In the genomic region with DNA sequence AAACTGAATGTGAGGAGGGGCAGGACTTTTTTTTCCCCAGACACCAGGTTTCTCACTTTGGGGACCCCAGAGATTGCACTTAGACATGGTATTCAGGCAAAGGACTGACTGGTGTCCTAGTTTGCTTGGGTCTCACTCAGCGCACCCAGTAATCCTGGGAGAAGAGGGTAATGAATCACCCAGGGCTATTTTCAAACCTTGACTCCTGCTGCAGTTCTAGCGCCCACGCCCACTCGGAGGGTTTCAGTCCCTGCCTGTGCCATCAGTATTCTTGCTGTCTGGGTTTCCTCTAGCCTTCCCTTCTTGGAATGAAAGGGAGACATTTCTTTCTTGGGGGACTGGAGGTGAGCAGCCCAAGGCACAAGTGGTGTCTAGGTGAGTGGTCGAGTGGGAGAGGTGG, we compare ENCODE assay signal across 9 mouse cellular contexts. TPM values are rescaled to one million over a fixed set of nuclear protein-coding genes. Genes with fewer than 3 reads are reported as not detected.
A peak's percentile ranks its signal among the peaks of the same experiment; 100 is the strongest.
DNase-seq lines count a peak whose midpoint lies in the region; ATAC-seq and TF ChIP-seq lines count a peak whose summit lies in the region.
"Had no signal": no experiment of that assay in that cellular context is flagged by ENCODE, and none has a peak within 500 bp of the region (broad histone marks: within the 10 kb centered on the region; RNA-seq: fewer than 3 reads in every experiment).

No protein-coding gene starts in this region.

- 42% methylated on average over 5 of the region's 5 CpGs for WGBS in heart, embryonic 15.5 days
- WGBS in lung, postnatal 0 days: 77% methylated on average over 5 of the region's 5 CpGs
- 78% methylated on average over 4 of the region's 5 CpGs for WGBS in embryonic facial prominence, embryonic 14.5 days
- WGBS in liver, postnatal 0 days (ENCODE audit: insufficient replicate concordance): 73% methylated on average over 5 of the region's 5 CpGs

- H3K27ac ChIP-seq in heart, embryonic 15.5 days: no peak overlapping the region
- no peak overlapping the region for H3K27ac ChIP-seq in lung, postnatal 0 days (ENCODE audit: low read length)
- H3K27ac ChIP-seq in embryonic facial prominence, embryonic 14.5 days (replicated peaks; ENCODE audit: low read depth, low read length): no peak overlapping the region
- H3K27ac ChIP-seq in liver, postnatal 0 days (ENCODE audit: low read depth): no peak overlapping the region

- no peak overlapping the region for H3K9ac ChIP-seq in heart, embryonic 15.5 days
- H3K9ac ChIP-seq in lung, postnatal 0 days (replicated peaks; ENCODE audit: low read depth): no peak overlapping the region
- no peak overlapping the region for H3K9ac ChIP-seq in embryonic facial prominence, embryonic 14.5 days (ENCODE audit: low read depth, low read length)
- no peak overlapping the region for H3K9ac ChIP-seq in liver, postnatal 0 days (replicated peaks)

- intact Hi-C loops in heart, postnatal 25 days (cut with DNase I): no loop called here

- no peaks in the 10 kb centered on the region for H3K36me3 ChIP-seq in heart, embryonic 15.5 days
- H3K36me3 ChIP-seq in lung, postnatal 0 days (ENCODE audit: insufficient read depth, low read length): no peaks in the 10 kb centered on the region
- no peaks in the 10 kb centered on the region for H3K36me3 ChIP-seq in embryonic facial prominence, embryonic 14.5 days (ENCODE audit: control insufficient read depth, insufficient read depth, low read length)
- H3K36me3 ChIP-seq in liver, postnatal 0 days (replicated peaks; ENCODE audit: insufficient read depth, low read length): no peaks in the 10 kb centered on the region

- no peaks in the 10 kb centered on the region for H3K27me3 ChIP-seq in heart, embryonic 15.5 days
- no peaks in the 10 kb centered on the region for H3K27me3 ChIP-seq in lung, postnatal 0 days (replicated peaks; ENCODE audit: insufficient read depth, low read length)
- H3K27me3 ChIP-seq in embryonic facial prominence, embryonic 14.5 days (replicated peaks; ENCODE audit: control insufficient read depth, insufficient read depth, low read length): peaks cover 26% of the 10 kb centered on the region
- H3K27me3 ChIP-seq in liver, postnatal 0 days (ENCODE audit: insufficient read depth, low read length): no peaks in the 10 kb centered on the region

- no peak for TF ChIP-seq EP300 in lung, postnatal 0 days (IDR thresholded peaks at IDR 0.05)
- TF ChIP-seq EP300 in liver, postnatal 0 days (IDR thresholded peaks at IDR 0.05; ENCODE audit: low read depth): no peak

- ATAC-seq in heart, embryonic 15.5 days (replicated peaks; ENCODE audit: insufficient number of reproducible peaks, insufficient read depth, low FRiP score, low read depth): no peak
- ATAC-seq in lung, postnatal 0 days: no peak
- ATAC-seq in embryonic facial prominence, embryonic 14.5 days (ENCODE audit: low read depth): no peak
- no peak for ATAC-seq in liver, postnatal 0 days
- no peak for ATAC-seq in cerebellum, adult (ENCODE audit: insufficient number of reproducible peaks, low FRiP score, low TSS enrichment)
- ATAC-seq in CD4-positive, CD25-positive, alpha-beta regulatory T cell, adult 4 months: no peak

- no peak for TF ChIP-seq CTCF in lung, postnatal 0 days (IDR thresholded peaks at IDR 0.05)
- TF ChIP-seq CTCF in liver, postnatal 0 days (IDR thresholded peaks at IDR 0.05; ENCODE audit: low read depth): no peak

- H3K4me3 ChIP-seq in heart, embryonic 15.5 days: peak overlapping the region; percentile 60
- peak overlapping the region; percentile 46; the same call in 1 of the 2 replicates for H3K4me3 ChIP-seq in lung, postnatal 0 days (ENCODE audit: low read depth, low read length)
- no peak overlapping the region; the same call in 1 of the 2 replicates for H3K4me3 ChIP-seq in embryonic facial prominence, embryonic 14.5 days (ENCODE audit: low read depth, low read length)
- H3K4me3 ChIP-seq in liver, postnatal 0 days (ENCODE audit: low read depth, low read length): peak overlapping the region; percentile 56; the same call in 1 of the 2 replicates

- H3K9me3 ChIP-seq in heart, embryonic 15.5 days (replicated peaks): no peaks in the 10 kb centered on the region
- no peaks in the 10 kb centered on the region for H3K9me3 ChIP-seq in lung, postnatal 0 days (ENCODE audit: low read length)
- no peaks in the 10 kb centered on the region for H3K9me3 ChIP-seq in embryonic facial prominence, embryonic 14.5 days (ENCODE audit: control insufficient read depth, low read length)
- no peaks in the 10 kb centered on the region for H3K9me3 ChIP-seq in liver, postnatal 0 days (ENCODE audit: low read length)

- DNase-seq in heart, postnatal 25 days (ENCODE audit: low spot score): no peak
- no peak for DNase-seq in lung, postnatal 0 days (ENCODE audit: low spot score)
- no peak for DNase-seq in lung, adult 18-20 months
- DNase-seq in embryonic facial prominence, embryonic 14.5 days (ENCODE audit: low spot score): no peak
- DNase-seq in liver, postnatal 0 days: no peak
- DNase-seq: thymus, postnatal 25 days had no signal

- H3K4me2 ChIP-seq in heart, embryonic 15.5 days: peak overlapping the region; percentile 73
- H3K4me2 ChIP-seq in lung, postnatal 0 days (replicated peaks; ENCODE audit: low read depth, low read length): peak overlapping the region; percentile 66
- H3K4me2 ChIP-seq in embryonic facial prominence, embryonic 14.5 days (ENCODE audit: low read depth, low read length): peak overlapping the region; percentile 82; the same call in 1 of the 2 replicates
- H3K4me2 ChIP-seq in liver, postnatal 0 days (ENCODE audit: low read depth, low read length): peak overlapping the region; percentile 81

- peaks cover 26% of the 10 kb centered on the region for H3K4me1 ChIP-seq in heart, embryonic 15.5 days (replicated peaks)
- no peaks in the 10 kb centered on the region; the same call in 1 of the 2 replicates for H3K4me1 ChIP-seq in lung, postnatal 0 days (ENCODE audit: insufficient read depth, low read depth, low read length)
- no peaks in the 10 kb centered on the region for H3K4me1 ChIP-seq in embryonic facial prominence, embryonic 14.5 days (ENCODE audit: control insufficient read depth, insufficient read depth, low read length)
- no peaks in the 10 kb centered on the region; the same call in 1 of the 2 replicates for H3K4me1 ChIP-seq in liver, postnatal 0 days (ENCODE audit: insufficient read depth)

RNA-seq across cellular contexts. Expression of a gene that starts 40.7 kb away (rescaled TPM):
- polyA plus RNA-seq in heart, embryonic 15.5 days (2015; fragmentation: Nextera tagmentation; extraction: Ambion mirVana): 14.4 and 15.4 TPM in 2 replicates
- 10 to 100 TPM; 31.5 to 37.0 TPM for total RNA-seq in heart, postnatal 25 days (2021)
- polyA plus RNA-seq in lung, postnatal 0 days (2015; fragmentation: Nextera tagmentation; extraction: Ambion mirVana): 14.8 and 18.7 TPM in 2 replicates
- polyA plus RNA-seq in embryonic facial prominence, embryonic 14.5 days (2014; fragmentation: Nextera tagmentation; extraction: Ambion mirVana): 8.9 and 10.6 TPM in 2 replicates
- 2.8 and 3.1 TPM in 2 replicates for polyA plus RNA-seq in liver, postnatal 0 days (2015; fragmentation: Nextera tagmentation; extraction: Ambion mirVana)
- polyA plus RNA-seq in CD4-positive, CD25-positive, alpha-beta regulatory T cell, adult 4 months (2017; shearing (Covaris generic)): under 1 TPM; 0.56 to 0.58 TPM
